ENCODE assay signal across 20 mouse cellular contexts in genomic region chr1:171450062-171450461, GRCm38 (mm10). TPM values are rescaled to one million over a fixed set of nuclear protein-coding genes. Genes with fewer than 3 reads are reported as not detected.
A peak's percentile ranks its signal among the peaks of the same experiment; 100 is the strongest.
DNase-seq lines count a peak whose midpoint lies in the region; ATAC-seq lines count a peak whose summit lies in the region.
"Had no signal": no experiment of that assay in that cellular context is flagged by ENCODE, and none has a peak within 500 bp of the region (broad histone marks: within the 10 kb centered on the region; RNA-seq: fewer than 3 reads in every experiment).

No protein-coding gene starts in this region.

- no peak overlapping the region for H3K4me2 ChIP-seq in kidney, embryonic 15.5 days
- H3K4me2 ChIP-seq in forebrain, embryonic 12.5 days = no peak overlapping the region
- H3K4me2 ChIP-seq: embryonic facial prominence, embryonic 13.5 days; forebrain, embryonic 13.5 days; hindbrain, embryonic 14.5 days had no signal

- DNase-seq in kidney, adult 11 months = peak; percentile 40
- no peak for DNase-seq in kidney, postnatal 14 days
- DNase-seq in kidney, postnatal 25 days = peak; percentile 43 to 65
- DNase-seq in MN1 (ENCODE audit: low spot score) (peak; percentile 24), R1 (ENCODE audit: low read depth, low spot score) (peak; percentile 34)
- no peak for DNase-seq in cerebellum, postnatal 14 days
- DNase-seq: adrenal gland, postnatal 10 days; cerebellum, adult 11-12 months; cerebellum, adult 9-10 months; cerebellum, postnatal 36 days; forebrain, postnatal 0 days; gastrocnemius, postnatal 25 days; heart, postnatal 10 days had no signal

- no peaks in the 10 kb centered on the region for H3K9me3 ChIP-seq in kidney, embryonic 15.5 days (replicated peaks)
- H3K9me3 ChIP-seq in forebrain, embryonic 12.5 days = no peaks in the 10 kb centered on the region
- H3K9me3 ChIP-seq: embryonic facial prominence, embryonic 13.5 days; forebrain, embryonic 13.5 days; heart, embryonic 10.5 days; hindbrain, embryonic 10.5 days had no signal

- peaks cover 6% of the 10 kb centered on the region; the same call in 1 of the 2 replicates for H3K36me3 ChIP-seq in kidney, embryonic 15.5 days
- no peaks in the 10 kb centered on the region for H3K36me3 ChIP-seq in forebrain, embryonic 12.5 days (replicated peaks)
- H3K36me3 ChIP-seq: embryonic facial prominence, embryonic 13.5 days; hindbrain, embryonic 10.5 days had no signal

- 85% methylated on average over 11 of the region's 11 CpGs for WGBS in kidney, embryonic 15.5 days
- 88% methylated on average over 11 of the region's 11 CpGs for WGBS in forebrain, embryonic 12.5 days

- no peaks in the 10 kb centered on the region for H3K27me3 ChIP-seq in kidney, embryonic 15.5 days
- no peaks in the 10 kb centered on the region for H3K27me3 ChIP-seq in forebrain, embryonic 12.5 days
- H3K27me3 ChIP-seq: embryonic facial prominence, embryonic 13.5 days; forebrain, embryonic 13.5 days had no signal

- H3K9ac ChIP-seq in kidney, embryonic 15.5 days = no peak overlapping the region
- H3K9ac ChIP-seq in forebrain, embryonic 12.5 days = no peak overlapping the region
- H3K9ac ChIP-seq: embryonic facial prominence, embryonic 13.5 days; forebrain, embryonic 13.5 days; forebrain, postnatal 0 days; hindbrain, embryonic 14.5 days had no signal

- H3K27ac ChIP-seq in kidney, embryonic 15.5 days = no peak overlapping the region
- no peak overlapping the region for H3K27ac ChIP-seq in forebrain, embryonic 12.5 days
- H3K27ac ChIP-seq: embryonic facial prominence, embryonic 13.5 days; forebrain, embryonic 13.5 days; heart, embryonic 10.5 days; hindbrain, embryonic 10.5 days; hindbrain, embryonic 14.5 days had no signal

- H3K4me1 ChIP-seq in kidney, embryonic 15.5 days = peaks cover 22% of the 10 kb centered on the region
- no peaks in the 10 kb centered on the region for H3K4me1 ChIP-seq in forebrain, embryonic 12.5 days
- H3K4me1 ChIP-seq: embryonic facial prominence, embryonic 13.5 days; forebrain, embryonic 13.5 days; hindbrain, embryonic 10.5 days had no signal

- H3K4me3 ChIP-seq in kidney, embryonic 15.5 days (replicated peaks) = no peak overlapping the region
- H3K4me3 ChIP-seq in forebrain, embryonic 12.5 days (replicated peaks) = no peak overlapping the region
- H3K4me3 ChIP-seq: embryonic facial prominence, embryonic 13.5 days; forebrain, embryonic 13.5 days; heart, embryonic 10.5 days; hindbrain, embryonic 10.5 days had no signal

- no peak for ATAC-seq in kidney, embryonic 15.5 days (replicated peaks; ENCODE audit: low FRiP score)
- ATAC-seq in forebrain, embryonic 12.5 days (ENCODE audit: low FRiP score) = no peak
- ATAC-seq: forebrain, embryonic 13.5 days; forebrain, postnatal 0 days had no signal

RNA-seq across cellular contexts. Expression of gene F11r, which starts 12.7 kb away (rescaled TPM):
- polyA plus RNA-seq in kidney, embryonic 15.5 days (2015; fragmentation: Nextera tagmentation; extraction: Ambion mirVana) = 137 TPM in 2 replicates
- polyA plus RNA-seq in forebrain, embryonic 12.5 days (2016; fragmentation: Nextera tagmentation; extraction: Ambion mirVana) = 11.1 and 11.4 TPM in 2 replicates

RNA-seq across cellular contexts. Expression of gene Tstd1, which starts 31.4 kb away (rescaled TPM):
- polyA plus RNA-seq in kidney, embryonic 15.5 days (2015; fragmentation: Nextera tagmentation; extraction: Ambion mirVana) = 6.8 and 7.5 TPM in 2 replicates
- 9.0 and 11.0 TPM in 2 replicates for polyA plus RNA-seq in forebrain, embryonic 12.5 days (2016; fragmentation: Nextera tagmentation; extraction: Ambion mirVana)

RNA-seq across cellular contexts. Expression of gene Usf1, which starts 38.9 kb away (rescaled TPM):
- 71.2 and 90.9 TPM in 2 replicates for polyA plus RNA-seq in kidney, embryonic 15.5 days (2015; fragmentation: Nextera tagmentation; extraction: Ambion mirVana)
- polyA plus RNA-seq in forebrain, embryonic 12.5 days (2016; fragmentation: Nextera tagmentation; extraction: Ambion mirVana) = 175 and 190 TPM in 2 replicates

RNA-seq across cellular contexts. Expression of gene Alyref2, which starts 53.2 kb away (rescaled TPM):
- polyA plus RNA-seq in kidney, embryonic 15.5 days (2015; fragmentation: Nextera tagmentation; extraction: Ambion mirVana) = 11.2 and 13.7 TPM in 2 replicates
- polyA plus RNA-seq in forebrain, embryonic 12.5 days (2016; fragmentation: Nextera tagmentation; extraction: Ambion mirVana) = 17.1 and 20.2 TPM in 2 replicates

Comparison
In these comparisons a context has a peak if more than half of its experiments do, and no peak if none do; other contexts are left out.
1. DNase-seq: peak in kidney, adult 11 months (single experiment), kidney, postnatal 25 days (2 of 2), MN1 (single experiment) and R1 (single experiment); none in kidney, postnatal 14 days (single experiment) and cerebellum, postnatal 14 days (0 of 2).
2. RNA of gene F11r, which starts 12.7 kb away (polyA plus RNA-seq): 137 TPM in kidney, embryonic 15.5 days; 11.1 to 11.4 TPM in forebrain, embryonic 12.5 days; every median in the first group is over 10 times any median in the second.